Mouse (Mus musculus): Measurements from ENCODE around the gene Fpgs.

- TF ChIP-seq MAX (IDR thresholded peaks at IDR 0.05; ENCODE audit: low read depth) (no peak), TCF12 (IDR thresholded peaks at IDR 0.05; ENCODE audit: insufficient read depth, poor library complexity, severe bottlenecking) (no peak), MYOD1 (IDR thresholded peaks at IDR 0.05; ENCODE audit: control insufficient read depth in 1 of 3, insufficient read length in 2 of 3, low read depth in 2 of 3) (no peak), USF1 (IDR thresholded peaks at IDR 0.05; ENCODE audit: low read depth) (no peak), POLR2A (IDR thresholded peaks at IDR 0.05; ENCODE audit: insufficient read length, low read depth) (no peak), SRF (IDR thresholded peaks at IDR 0.05; ENCODE audit: control insufficient read depth, insufficient read length, low read depth) (no peak), POLR2AphosphoS2 (IDR thresholded peaks at IDR 0.05; ENCODE audit: insufficient read length, low read depth) (no peak), MYOG (IDR thresholded peaks at IDR 0.05; ENCODE audit: control insufficient read depth in 1 of 3, insufficient read depth in 1 of 3, insufficient read length in 2 of 3, low read depth in 2 of 3) (no peak), E2F4 (IDR thresholded peaks at IDR 0.05; ENCODE audit: insufficient read depth) (no peak), CEBPB (IDR thresholded peaks at IDR 0.05; ENCODE audit: insufficient read depth, poor library complexity, severe bottlenecking) (no peak), TCF3 (IDR thresholded peaks at IDR 0.05; ENCODE audit: insufficient read length, low read depth) (no peak), REST (IDR thresholded peaks at IDR 0.05; ENCODE audit: insufficient read depth, insufficient read length) (no peak)
Measured at GRCm38 (mm10) chr2:32655826-32656225, 48.1 kb downstream of the Fpgs start.
